Mouse (Mus musculus): ENCODE data around the gene Olfr1052. TPM values are rescaled to one million over a fixed set of nuclear protein-coding genes. Genes with fewer than 3 reads are reported as not detected.
"Not testable (repeated sequence)": the region's sequence is repeated elsewhere in the genome, so short reads cannot be mapped to it uniquely, and the experiment has no call there.

Gene Olfr1052
- not detected in 2 replicates for polyA plus RNA-seq (2014; fragmentation: Nextera tagmentation; extraction: Ambion mirVana)

DNA sequence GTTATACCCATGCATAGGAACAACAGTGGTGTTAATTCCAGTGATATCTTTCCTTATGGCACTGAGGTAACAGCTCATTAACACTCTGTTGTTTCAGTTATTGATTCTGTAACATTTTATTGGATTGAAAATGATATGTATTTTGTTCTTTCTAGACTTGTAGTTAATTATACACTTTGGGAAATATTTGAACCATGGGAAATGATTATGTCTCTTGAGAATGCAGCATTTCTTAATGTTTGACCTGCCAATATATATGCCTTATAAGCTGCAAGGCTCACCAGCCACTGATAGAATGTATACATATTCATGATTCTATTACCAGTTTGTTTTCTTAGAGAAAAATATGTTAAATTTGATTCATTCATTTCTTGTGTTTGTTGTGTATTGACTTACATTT is at the start of gene Olfr1052:
Olfr1052 (plus strand) TSS at position 301 of the 400 bp plus-strand sequence.
- Histone ChIP-seq H3K4me2 (replicated peaks; ENCODE audit: low read depth, low read length) (no peak within 1 kb of the TSS), H3K9me3 (ENCODE audit: control insufficient read depth, low read length) (no peaks in the 10 kb centered on the region), H3K27me3 (ENCODE audit: control insufficient read depth, insufficient read depth, low read length) (no peaks in the 10 kb centered on the region), H3K4me1 (ENCODE audit: control insufficient read depth, insufficient read depth, low read length) (no peaks in the 10 kb centered on the region), H3K27ac (ENCODE audit: low read depth, low read length) (no peak within 1 kb of the TSS), H3K36me3 (ENCODE audit: control insufficient read depth, insufficient read depth, low read length) (no peaks in the 10 kb centered on the region), H3K4me3 (ENCODE audit: low read length) (no peak within 1 kb of the TSS), H3K9ac (ENCODE audit: low read depth, low read length) (no peak within 1 kb of the TSS)
- no peak for ATAC-seq (ENCODE audit: low FRiP score, low TSS enrichment)

DNA sequence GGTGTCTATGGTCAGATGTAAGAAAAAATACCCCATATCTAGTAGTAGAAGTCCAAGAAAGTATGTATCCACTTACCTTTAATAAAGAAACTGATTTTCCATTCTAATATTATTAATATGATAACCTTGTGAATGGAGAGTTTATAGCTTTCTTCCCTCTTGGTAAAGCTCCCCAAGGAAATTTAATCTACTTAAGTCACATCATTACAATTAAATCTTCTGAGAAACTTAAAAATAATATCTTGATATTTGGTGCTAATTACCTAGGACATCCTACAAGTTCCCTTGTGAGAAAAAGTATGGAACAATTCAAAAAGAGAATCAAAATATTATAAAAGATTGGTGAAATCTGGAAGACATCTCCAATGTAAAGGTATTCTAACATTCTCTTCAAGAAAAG is 34.0 kb upstream of the Olfr1052 start, which contains the start of gene Olfr1049:
Olfr1049 (minus strand) TSS at position 101 of the 400 bp plus-strand sequence.
- not testable (repeated sequence) for H3K9me3 ChIP-seq (ENCODE audit: control insufficient read depth, low read length); H3K27me3 ChIP-seq (ENCODE audit: control insufficient read depth, insufficient read depth, low read length); H3K4me2 ChIP-seq (replicated peaks; ENCODE audit: low read depth, low read length); H3K36me3 ChIP-seq (ENCODE audit: control insufficient read depth, insufficient read depth, low read length); H3K27ac ChIP-seq (ENCODE audit: low read depth, low read length); H3K4me1 ChIP-seq (ENCODE audit: control insufficient read depth, insufficient read depth, low read length); H3K4me3 ChIP-seq (ENCODE audit: low read length); H3K9ac ChIP-seq (ENCODE audit: low read depth, low read length); ATAC-seq (ENCODE audit: low FRiP score, low TSS enrichment)

DNA sequence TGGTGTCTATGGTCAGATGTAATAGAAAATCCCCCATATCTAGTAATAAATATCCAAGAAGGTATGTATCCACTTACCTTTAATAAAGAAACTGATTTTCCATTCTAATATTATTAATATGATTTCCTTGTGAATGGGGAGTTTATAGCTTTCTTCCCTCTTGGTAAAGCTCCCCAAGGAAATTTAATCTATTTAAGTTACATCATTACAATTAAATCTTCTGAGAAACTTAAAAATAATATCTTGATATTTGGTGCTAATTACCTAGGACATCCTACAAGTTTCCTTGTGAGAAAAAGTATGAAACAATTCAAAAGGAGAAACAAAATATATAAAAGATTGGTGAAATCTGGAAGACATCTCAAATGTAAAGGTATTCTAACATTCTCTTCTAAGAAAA is 13.3 kb upstream of the Olfr1052 start, which contains the start of gene Olfr1051:
Olfr1051 (minus strand) TSS at position 101 of the 400 bp plus-strand sequence.
- H3K36me3 ChIP-seq (ENCODE audit: control insufficient read depth, insufficient read depth, low read length); H3K9me3 ChIP-seq (ENCODE audit: control insufficient read depth, low read length); H3K27ac ChIP-seq (ENCODE audit: low read depth, low read length); ATAC-seq (ENCODE audit: low FRiP score, low TSS enrichment); H3K4me3 ChIP-seq (ENCODE audit: low read length); H3K9ac ChIP-seq (ENCODE audit: low read depth, low read length); H3K27me3 ChIP-seq (ENCODE audit: control insufficient read depth, insufficient read depth, low read length); H3K4me1 ChIP-seq (ENCODE audit: control insufficient read depth, insufficient read depth, low read length); H3K4me2 ChIP-seq (replicated peaks; ENCODE audit: low read depth, low read length): not testable (repeated sequence)

DNA sequence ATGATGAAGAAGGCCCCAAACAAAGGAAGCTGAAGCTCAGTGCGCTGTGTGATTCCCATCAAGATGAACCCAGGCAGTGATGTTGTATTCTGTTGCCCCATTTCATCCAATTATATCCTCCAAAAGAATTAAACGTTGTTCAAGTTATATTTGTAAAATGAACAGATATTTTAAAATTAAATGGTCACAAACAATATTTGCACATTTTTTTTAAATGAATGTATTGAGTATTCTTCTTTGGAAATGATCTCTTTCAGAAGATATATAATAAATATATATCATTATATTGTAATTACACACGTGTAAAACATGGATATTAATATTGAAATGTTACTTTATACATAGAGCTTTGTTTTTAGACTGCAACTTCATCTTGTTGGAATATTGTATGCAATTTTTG is 22.9 kb downstream of the Olfr1052 start, which contains the start of gene Olfr1053:
Olfr1053 (minus strand) TSS at position 101 of the 400 bp plus-strand sequence.
- no peaks in the 10 kb centered on the region for H3K9me3 ChIP-seq (ENCODE audit: control insufficient read depth, low read length)
- no peaks in the 10 kb centered on the region for H3K36me3 ChIP-seq (ENCODE audit: control insufficient read depth, insufficient read depth, low read length)
- no peaks in the 10 kb centered on the region for H3K27me3 ChIP-seq (ENCODE audit: control insufficient read depth, insufficient read depth, low read length)
- no peak for ATAC-seq (ENCODE audit: low FRiP score, low TSS enrichment)
- no peak within 1 kb of the TSS for H3K9ac ChIP-seq (ENCODE audit: low read depth, low read length)
- WGBS: 69% methylated on average over 3 of the region's 3 CpGs
- no peak within 1 kb of the TSS for H3K27ac ChIP-seq (ENCODE audit: low read depth, low read length)
- H3K4me3 ChIP-seq (ENCODE audit: low read length): no peak within 1 kb of the TSS
- no peak within 1 kb of the TSS for H3K4me2 ChIP-seq (replicated peaks; ENCODE audit: low read depth, low read length)
- no peaks in the 10 kb centered on the region for H3K4me1 ChIP-seq (ENCODE audit: control insufficient read depth, insufficient read depth, low read length)

DNA sequence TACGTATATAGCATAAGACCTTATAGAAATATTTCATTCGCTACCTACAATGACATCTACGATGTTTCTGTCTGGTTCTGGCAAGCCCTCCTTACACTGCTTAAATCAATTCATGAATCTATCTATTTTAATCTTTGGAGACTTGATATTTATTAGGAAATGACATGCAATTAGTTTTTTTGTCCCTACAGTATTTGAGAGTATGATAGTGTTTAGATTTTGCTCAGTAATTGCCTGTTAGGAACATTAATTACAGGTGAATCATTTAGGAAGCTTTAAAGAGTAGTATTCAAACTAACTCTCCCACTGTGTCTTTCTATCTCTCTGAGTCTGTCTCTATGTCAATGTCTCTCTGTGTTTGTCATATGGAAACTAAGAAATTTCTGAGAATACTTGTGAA is 43.1 kb downstream of the Olfr1052 start, which contains the start of gene Olfr1054:
Olfr1054 (minus strand) TSS at position 101 of the 400 bp plus-strand sequence.
- H3K4me1 ChIP-seq (ENCODE audit: control insufficient read depth, insufficient read depth, low read length): no peaks in the 10 kb centered on the region
- no peak for ATAC-seq (ENCODE audit: low FRiP score, low TSS enrichment)
- H3K27ac ChIP-seq (ENCODE audit: low read depth, low read length): no peak within 1 kb of the TSS

More for the DNA sequence above, 43.1 kb downstream of the Olfr1052 start, which contains the start of gene Olfr1054:
- no peaks in the 10 kb centered on the region for H3K27me3 ChIP-seq (ENCODE audit: control insufficient read depth, insufficient read depth, low read length)
- H3K36me3 ChIP-seq (ENCODE audit: control insufficient read depth, insufficient read depth, low read length): no peaks in the 10 kb centered on the region
- no peaks in the 10 kb centered on the region for H3K9me3 ChIP-seq (ENCODE audit: control insufficient read depth, low read length)
- 85% methylated on average over 3 of the region's 3 CpGs for WGBS
- no peak within 1 kb of the TSS for H3K9ac ChIP-seq (ENCODE audit: low read depth, low read length)
- H3K4me2 ChIP-seq (replicated peaks; ENCODE audit: low read depth, low read length): no peak within 1 kb of the TSS
- H3K4me3 ChIP-seq (ENCODE audit: low read length): no peak within 1 kb of the TSS

Other genes starting within 250 kb of the Olfr1052 start
- 0.17 TPM in 1 of 2 replicates, not detected in the other for gene Olfr1034, start 246.6 kb upstream of the Olfr1052 start, polyA plus RNA-seq (2014; fragmentation: Nextera tagmentation; extraction: Ambion mirVana)
- gene Olfr1036, start 218.5 kb upstream of the Olfr1052 start, polyA plus RNA-seq (2014; fragmentation: Nextera tagmentation; extraction: Ambion mirVana): not detected in 2 replicates
- not detected in 2 replicates for gene Olfr1037, start 205.1 kb upstream of the Olfr1052 start, polyA plus RNA-seq (2014; fragmentation: Nextera tagmentation; extraction: Ambion mirVana)
- gene Olfr1039, start 156.5 kb upstream of the Olfr1052 start, polyA plus RNA-seq (2014; fragmentation: Nextera tagmentation; extraction: Ambion mirVana): not detected in 2 replicates
- not detected in 2 replicates for gene Olfr1040, start 145.7 kb upstream of the Olfr1052 start, polyA plus RNA-seq (2014; fragmentation: Nextera tagmentation; extraction: Ambion mirVana)
- not detected in 2 replicates for gene Olfr1042, start 130.6 kb upstream of the Olfr1052 start, polyA plus RNA-seq (2014; fragmentation: Nextera tagmentation; extraction: Ambion mirVana)
- not detected in 2 replicates for gene Olfr1043, start 124.9 kb upstream of the Olfr1052 start, polyA plus RNA-seq (2014; fragmentation: Nextera tagmentation; extraction: Ambion mirVana)
- not detected in 2 replicates for gene Olfr1044, start 114.6 kb upstream of the Olfr1052 start, polyA plus RNA-seq (2014; fragmentation: Nextera tagmentation; extraction: Ambion mirVana)
- not detected in 2 replicates for gene Olfr52, start 106.8 kb upstream of the Olfr1052 start, polyA plus RNA-seq (2014; fragmentation: Nextera tagmentation; extraction: Ambion mirVana)
- not detected in 2 replicates for gene Olfr1045, start 89.4 kb upstream of the Olfr1052 start, polyA plus RNA-seq (2014; fragmentation: Nextera tagmentation; extraction: Ambion mirVana)
- not detected in 2 replicates for gene Olfr1046, start 73.1 kb upstream of the Olfr1052 start, polyA plus RNA-seq (2014; fragmentation: Nextera tagmentation; extraction: Ambion mirVana)
- gene Olfr1047, start 61.1 kb upstream of the Olfr1052 start, polyA plus RNA-seq (2014; fragmentation: Nextera tagmentation; extraction: Ambion mirVana): not detected in 2 replicates
- gene Olfr1048, start 52.2 kb upstream of the Olfr1052 start, polyA plus RNA-seq (2014; fragmentation: Nextera tagmentation; extraction: Ambion mirVana): not detected in 2 replicates
- not detected in 2 replicates for gene Olfr1049, start 34.1 kb upstream of the Olfr1052 start, polyA plus RNA-seq (2014; fragmentation: Nextera tagmentation; extraction: Ambion mirVana)
- not detected in 2 replicates for gene Olfr1051, start 13.4 kb upstream of the Olfr1052 start, polyA plus RNA-seq (2014; fragmentation: Nextera tagmentation; extraction: Ambion mirVana)
- gene Olfr1053, start 22.8 kb downstream of the Olfr1052 start, polyA plus RNA-seq (2014; fragmentation: Nextera tagmentation; extraction: Ambion mirVana): not detected in 2 replicates
- not detected in 2 replicates for gene Olfr1054, start 43.0 kb downstream of the Olfr1052 start, polyA plus RNA-seq (2014; fragmentation: Nextera tagmentation; extraction: Ambion mirVana)
- gene Olfr1055, start 57.8 kb downstream of the Olfr1052 start, polyA plus RNA-seq (2014; fragmentation: Nextera tagmentation; extraction: Ambion mirVana): not detected in 2 replicates
- gene Olfr1056, start 70.0 kb downstream of the Olfr1052 start, polyA plus RNA-seq (2014; fragmentation: Nextera tagmentation; extraction: Ambion mirVana): not detected in 2 replicates
- gene Olfr1057, start 85.9 kb downstream of the Olfr1052 start, polyA plus RNA-seq (2014; fragmentation: Nextera tagmentation; extraction: Ambion mirVana): not detected in 2 replicates
- gene Olfr1058, start 96.1 kb downstream of the Olfr1052 start, polyA plus RNA-seq (2014; fragmentation: Nextera tagmentation; extraction: Ambion mirVana): not detected in 2 replicates
- gene Olfr1061, start 121.6 kb downstream of the Olfr1052 start, polyA plus RNA-seq (2014; fragmentation: Nextera tagmentation; extraction: Ambion mirVana): not detected in 2 replicates
- gene Olfr1062, start 134.3 kb downstream of the Olfr1052 start, polyA plus RNA-seq (2014; fragmentation: Nextera tagmentation; extraction: Ambion mirVana): not detected in 2 replicates
- not detected in 2 replicates for gene Olfr1065, start 158.1 kb downstream of the Olfr1052 start, polyA plus RNA-seq (2014; fragmentation: Nextera tagmentation; extraction: Ambion mirVana)
- gene Olfr1066, start 163.8 kb downstream of the Olfr1052 start, polyA plus RNA-seq (2014; fragmentation: Nextera tagmentation; extraction: Ambion mirVana): not detected in 2 replicates
- gene Olfr228, start 194.9 kb downstream of the Olfr1052 start, polyA plus RNA-seq (2014; fragmentation: Nextera tagmentation; extraction: Ambion mirVana): not detected in 2 replicates
- not detected in 2 replicates for gene Olfr1076, start 216.0 kb downstream of the Olfr1052 start, polyA plus RNA-seq (2014; fragmentation: Nextera tagmentation; extraction: Ambion mirVana)